Mouse (Mus musculus) macrophage (primary cell): ENCODE measurements around the gene Tmem59l. TPM values are rescaled to one million over a fixed set of nuclear protein-coding genes. Genes with fewer than 3 reads are reported as not detected.
A peak's percentile ranks its signal among the peaks of the same experiment; 100 is the strongest.

Experiments
- H3K27ac ChIP-seq: fragments of 350-480 bp; formaldehyde crosslinking; 2 replicates; pipeline ENCODE4 v1.9.0; 2021
- H3K36me3 ChIP-seq: fragments of 350-480 bp; formaldehyde crosslinking; 2 replicates; pipeline ENCODE4 v1.9.0; 2021; ENCODE audit errors: inconsistent target
- H3K4me3 ChIP-seq: fragments of 350-480 bp; formaldehyde crosslinking; 2 replicates; pipeline ENCODE4 v1.9.0; 2021; ENCODE audit errors: inconsistent target
- H3K79me2 ChIP-seq: fragments of 350-480 bp; formaldehyde crosslinking; 2 replicates; pipeline ENCODE4 v1.9.0; 2021; ENCODE audit errors: inconsistent target
- WGBS: methylation state at CpG from one replicate; pipeline ENCODE4 v1.1.7; 2026; ENCODE audit warnings: inconsistent platforms; ENCODE audit not compliant: missing documents; 5-methylcytosine and 5-hydroxymethylcytosine counted together
- polyA plus RNA-seq: library from polyadenylated mRNA; stranded (reverse); fragments of 250-400 nt; gene quantifications from 3 replicates; pipeline ENCODE4 v1.2.4, GENCODE M21; 2018; ENCODE audit warnings: inconsistent platforms
- total RNA-seq, 78 experiments: library from RNA; depleted of rRNA; stranded (reverse); fragments of 250-400 nt; gene quantifications; 1 replicate in 9 of 78; 2 replicates in 24 of 78; 3 replicates in 43 of 78; 4 replicates in 2 of 78; pipeline ENCODE4 v1.2.4; 2018; ENCODE audit warnings: inconsistent platforms in 56 of 78

Gene Tmem59l
- total RNA-seq (2018; cell fraction: chromatin; rRNA removed) = not detected
- total RNA-seq (2018; cell fraction: cytosol; rRNA removed) = not detected
- not detected for total RNA-seq (2018; cell fraction: nucleus; rRNA removed)
- not detected in 3 replicates for polyA plus RNA-seq

GRCm38 (mm10) chr8:70486941-70487520 lies at the start of gene Tmem59l:
TSS of gene Tmem59l (minus strand) at chr8:70487358.
- H3K79me2 ChIP-seq = no peaks in the 10 kb centered on the region
- no peaks in the 10 kb centered on the region for H3K36me3 ChIP-seq
- H3K27ac ChIP-seq = no peak within 1 kb of the TSS
- 55% methylated on average over 19 of the region's 33 CpGs for WGBS
- no peak within 1 kb of the TSS for H3K4me3 ChIP-seq

- H3K27ac ChIP-seq = no peak overlapping the region
- H3K79me2 ChIP-seq = peaks cover 24% of the 10 kb centered on the region
- no peak overlapping the region for H3K4me3 ChIP-seq
- H3K36me3 ChIP-seq = peaks cover 43% of the 10 kb centered on the region
- WGBS = 96% methylated on average over 2 of the region's 2 CpGs
Measured at GRCm38 (mm10) chr8:70535701-70536100, 48.5 kb upstream of the Tmem59l start.

GRCm38 (mm10) chr8:70535221-70535620 lies 48.1 kb upstream of the Tmem59l start:
- no peak overlapping the region for H3K27ac ChIP-seq
- peaks cover 24% of the 10 kb centered on the region for H3K79me2 ChIP-seq
- WGBS = 94% methylated on average over 3 of the region's 3 CpGs
- H3K4me3 ChIP-seq = no peak overlapping the region
- peaks cover 47% of the 10 kb centered on the region for H3K36me3 ChIP-seq

GRCm38 (mm10) chr8:70534281-70534680 lies 47.1 kb upstream of the Tmem59l start:
- Histone ChIP-seq H3K36me3 (peaks cover 47% of the 10 kb centered on the region), H3K27ac (no peak overlapping the region), H3K4me3 (no peak overlapping the region)

GRCm38 (mm10) chr8:70530314-70530713 lies 43.2 kb upstream of the Tmem59l start:
- WGBS = 94% methylated on average over 2 of the region's 2 CpGs
- peaks cover 45% of the 10 kb centered on the region for H3K36me3 ChIP-seq
- H3K79me2 ChIP-seq = peaks cover 41% of the 10 kb centered on the region
- H3K4me3 ChIP-seq = no peak overlapping the region
- 0 out of 2 replicates have a peak overlapping the region, but pooled peaks have one; percentile 76 for H3K27ac ChIP-seq

More at GRCm38 (mm10) chr8:70534281-70534680, 47.1 kb upstream of the Tmem59l start:
- 97% methylated on average over 8 of the region's 12 CpGs for WGBS
- peaks cover 26% of the 10 kb centered on the region for H3K79me2 ChIP-seq

GRCm38 (mm10) chr8:70529741-70530161 lies 42.6 kb upstream of the Tmem59l start:
- Histone ChIP-seq H3K79me2 (peaks cover 41% of the 10 kb centered on the region), H3K27ac (peak overlapping the region; percentile 76), H3K4me3 (peak overlapping the region; percentile 92; the same call in 1 of the 2 replicates), H3K36me3 (peaks cover 39% of the 10 kb centered on the region)
- WGBS = 90% methylated on average over 3 of the region's 3 CpGs

- peaks cover 35% of the 10 kb centered on the region for H3K36me3 ChIP-seq
- H3K4me3 ChIP-seq = peak overlapping the region; percentile 92; the same call in 1 of the 2 replicates
- H3K79me2 ChIP-seq = peaks cover 41% of the 10 kb centered on the region
- H3K27ac ChIP-seq = peak overlapping the region; percentile 76
- WGBS = 49% methylated on average over 5 of the region's 5 CpGs
Measured at GRCm38 (mm10) chr8:70529299-70529698, 42.1 kb upstream of the Tmem59l start.

- Histone ChIP-seq H3K36me3 (peaks cover 26% of the 10 kb centered on the region), H3K79me2 (peaks cover 41% of the 10 kb centered on the region), H3K27ac (peak overlapping the region; percentile 76), H3K4me3 (peak overlapping the region; percentile 92)
- 16% methylated on average over 13 of the region's 13 CpGs for WGBS
Measured at GRCm38 (mm10) chr8:70528182-70528797, 41.1 kb upstream of the Tmem59l start.

GRCm38 (mm10) chr8:70527512-70528181 lies 40.5 kb upstream of the Tmem59l start, which contains the start of the genes Fkbp8 and Kxd1:
TSS of gene Fkbp8 (plus strand) at chr8:70527724.
TSS of gene Kxd1 (minus strand) at chr8:70527956.
- H3K36me3 ChIP-seq = peaks cover 22% of the 10 kb centered on the region
- peaks cover 42% of the 10 kb centered on the region for H3K79me2 ChIP-seq
- WGBS = under 1% methylated on average over 45 of the region's 61 CpGs
- H3K4me3 ChIP-seq = peak within 1 kb of the TSS; percentile 92
- peak within 1 kb of the TSS; percentile 76 for H3K27ac ChIP-seq

- Histone ChIP-seq H3K4me3 (peak overlapping the region; percentile 69), H3K27ac (peak overlapping the region; percentile 73), H3K36me3 (peaks cover 17% of the 10 kb centered on the region), H3K79me2 (peaks cover 48% of the 10 kb centered on the region)
- under 1% methylated on average over 8 of the region's 8 CpGs for WGBS
Measured at GRCm38 (mm10) chr8:70527111-70527511, 40.0 kb upstream of the Tmem59l start.

- Histone ChIP-seq H3K79me2 (peaks cover 22% of the 10 kb centered on the region; the same call in 1 of the 2 replicates), H3K4me3 (peak overlapping the region; percentile 88), H3K36me3 (peaks cover 8% of the 10 kb centered on the region; the same call in 1 of the 2 replicates), H3K27ac (peak overlapping the region; percentile 73)
- 1% methylated on average over 49 of the region's 51 CpGs for WGBS
Measured at GRCm38 (mm10) chr8:70522592-70523403, 35.6 kb upstream of the Tmem59l start.

- H3K4me3 ChIP-seq = no peak overlapping the region
- peaks cover 43% of the 10 kb centered on the region; the same call in 1 of the 2 replicates for H3K79me2 ChIP-seq
- WGBS = 100% methylated on average over 1 of the region's 2 CpGs
- peaks cover 26% of the 10 kb centered on the region for H3K36me3 ChIP-seq
- no peak overlapping the region for H3K27ac ChIP-seq
Measured at GRCm38 (mm10) chr8:70519606-70520005, 32.4 kb upstream of the Tmem59l start.

GRCm38 (mm10) chr8:70519043-70519442 lies 31.9 kb upstream of the Tmem59l start:
- H3K4me3 ChIP-seq = no peak overlapping the region
- no peak overlapping the region for H3K27ac ChIP-seq
- H3K79me2 ChIP-seq = peaks cover 49% of the 10 kb centered on the region; the same call in 1 of the 2 replicates
- H3K36me3 ChIP-seq = peaks cover 32% of the 10 kb centered on the region
- WGBS = 98% methylated on average over 6 of the region's 6 CpGs
